Mouse (Mus musculus) ZHBTc4 (cell line): ENCODE results near the gene Unk.
"Not testable (repeated sequence)": the region's sequence is repeated elsewhere in the genome, so short reads cannot be mapped to it uniquely, and the experiment has no call there.

Source experiments
- DNase-seq: peaks from one replicate; pipeline ENCODE4 v3.0.0-alpha.2; 2011; ENCODE audit warnings: low read depth, low spot score

Unk gene

GRCm38 (mm10) chr11:116010146-116010545 is 20.0 kb upstream of the Unk start:
- no peak for DNase-seq

GRCm38 (mm10) chr11:116010948-116011347 is 19.2 kb upstream of the Unk start:
- no peak for DNase-seq

- DNase-seq, result peak; percentile 61
Measured at GRCm38 (mm10) chr11:116011529-116012261, 18.4 kb upstream of the Unk start.

- peak; percentile 98 for DNase-seq
Measured at GRCm38 (mm10) chr11:116012262-116012947, 17.7 kb upstream of the Unk start, which contains the start of gene Galk1. Gene Galk1 (minus strand): TSS chr11:116012719.

- DNase-seq, result no peak
Measured at GRCm38 (mm10) chr11:116014821-116015220, 15.3 kb upstream of the Unk start.

GRCm38 (mm10) chr11:116018106-116018505 is 12.0 kb upstream of the Unk start:
- peak; percentile 92 for DNase-seq

GRCm38 (mm10) chr11:116018867-116019266 is 11.3 kb upstream of the Unk start:
- not testable (repeated sequence) for DNase-seq

- no peak for DNase-seq
Measured at GRCm38 (mm10) chr11:116019360-116019791, 10.7 kb upstream of the Unk start.

- peak; percentile 48 for DNase-seq
Measured at GRCm38 (mm10) chr11:116019976-116020411, 10.1 kb upstream of the Unk start.

GRCm38 (mm10) chr11:116020519-116020922 is 9.6 kb upstream of the Unk start:
- DNase-seq, result peak; percentile 58

GRCm38 (mm10) chr11:116021328-116022220 is 8.5 kb upstream of the Unk start:
- no peak for DNase-seq

- DNase-seq, result no peak
Measured at GRCm38 (mm10) chr11:116022256-116022780, 7.8 kb upstream of the Unk start.

- DNase-seq, result not testable (repeated sequence)
Measured at GRCm38 (mm10) chr11:116023074-116023770, 6.9 kb upstream of the Unk start.

GRCm38 (mm10) chr11:116023771-116024355 is 6.3 kb upstream of the Unk start:
- DNase-seq, result peak; percentile 85

- peak; percentile 99 for DNase-seq
Measured at GRCm38 (mm10) chr11:116024356-116024808, 5.7 kb upstream of the Unk start.

GRCm38 (mm10) chr11:116025056-116025845 is 4.9 kb upstream of the Unk start:
- DNase-seq, result no peak

GRCm38 (mm10) chr11:116027756-116028155 is 2.4 kb upstream of the Unk start, which contains the start of gene H3f3b:
Gene H3f3b (minus strand): TSS chr11:116027962.
- DNase-seq, result peak; percentile 23

GRCm38 (mm10) chr11:116028177-116028865 is 1.8 kb upstream of the Unk start:
- peak; percentile 44 for DNase-seq
